Mouse (Mus musculus) layer of hippocampus, postnatal 14 days (tissue): Measurements from ENCODE around the gene Ccdc32. TPM values are rescaled to one million over a fixed set of nuclear protein-coding genes. Genes with fewer than 3 reads are reported as not detected.

Experiments
- DNase-seq, 2 experiments: peaks; one replicate each; pipeline ENCODE4 v3.0.0; 2021 to 2022; ENCODE audit warnings: low spot score in 2 of 2, mixed read lengths in 1 of 2
- long read RNA-seq, 2 experiments: library from polyadenylated mRNA; stranded (forward); transcript quantifications; one replicate each; pipeline ENCODE4 v2.0.0; 2021
- total RNA-seq, 2 experiments: library from RNA; stranded (reverse); gene quantifications; 2 replicates each; pipeline ENCODE4 v1.2.3; 2021

Gene Ccdc32
- 10 to 100 TPM; 62.5 to 63.6 TPM for total RNA-seq
- long read RNA-seq, experiment 1, transcript Ccdc32-201 (4 exons, 1,870 nt), result major isoform, 65 of 121 reads
- long read RNA-seq, experiment 1, partial matches to known transcripts, result 7 of 121 reads
- long read RNA-seq, experiment 1, other reads (novel, unspliced or antisense), result 49 of 121 reads
- long read RNA-seq, experiment 2, transcript Ccdc32-201 (4 exons, 1,870 nt), result major isoform, 61 of 144 reads
- long read RNA-seq, experiment 2, partial matches to known transcripts, result 5 of 144 reads
- long read RNA-seq, experiment 2, other reads (novel, unspliced or antisense), result 76 of 144 reads

GRCm38 (mm10) chr2:119028941-119029551 is at the start of gene Ccdc32:
TSS of gene Ccdc32 (minus strand) at chr2:119029393.
- DNase-seq, result peak; percentile 86 to 97

GRCm38 (mm10) chr2:119072397-119072796 is 43.2 kb upstream of the Ccdc32 start:
- no peak for DNase-seq

GRCm38 (mm10) chr2:119060139-119060538 is 30.9 kb upstream of the Ccdc32 start:
- DNase-seq, result no peak

- no peak for DNase-seq
These were observed 21.0 kb upstream of the Ccdc32 start for GRCm38 (mm10) chr2:119050132-119050650.

- no peak for DNase-seq
These were observed 18.7 kb upstream of the Ccdc32 start for GRCm38 (mm10) chr2:119047849-119048248.

GRCm38 (mm10) chr2:119046649-119047611 is 17.7 kb upstream of the Ccdc32 start, which contains the start of gene Knl1:
TSS of gene Knl1 (plus strand) at chr2:119047119.
- peak; percentile 98 to 100 for DNase-seq

- DNase-seq, result no peak
These were observed 16.0 kb upstream of the Ccdc32 start for GRCm38 (mm10) chr2:119045163-119045562.

- peak in 1 of 2 experiments; percentile 49 for DNase-seq
These were observed 11.7 kb upstream of the Ccdc32 start for GRCm38 (mm10) chr2:119040882-119041281.

GRCm38 (mm10) chr2:119035397-119035745 is 6.2 kb upstream of the Ccdc32 start:
- DNase-seq, result no peak

GRCm38 (mm10) chr2:119034656-119035396 is 5.6 kb upstream of the Ccdc32 start, which contains the start of gene Rpusd2:
TSS of gene Rpusd2 (plus strand) at chr2:119034790.
- peak; percentile 91 to 94 for DNase-seq

- DNase-seq, result no peak
These were observed 3.0 kb upstream of the Ccdc32 start for GRCm38 (mm10) chr2:119032191-119032590.

- DNase-seq, result no peak
These were observed 2.2 kb downstream of the Ccdc32 start for GRCm38 (mm10) chr2:119026951-119027350.

GRCm38 (mm10) chr2:119025239-119025616 is 4.0 kb downstream of the Ccdc32 start:
- DNase-seq, result no peak

- no peak for DNase-seq
These were observed 4.5 kb downstream of the Ccdc32 start for GRCm38 (mm10) chr2:119024536-119025238.

GRCm38 (mm10) chr2:119023154-119023660 is 6.0 kb downstream of the Ccdc32 start:
- no peak for DNase-seq

GRCm38 (mm10) chr2:119019538-119019937 is 9.7 kb downstream of the Ccdc32 start:
- no peak for DNase-seq

GRCm38 (mm10) chr2:119019131-119019530 is 10.1 kb downstream of the Ccdc32 start:
- DNase-seq, result no peak

GRCm38 (mm10) chr2:119018391-119019122 is 10.6 kb downstream of the Ccdc32 start:
- DNase-seq, result peak in 1 of 2 experiments; percentile 8

GRCm38 (mm10) chr2:119017647-119018046 is 11.5 kb downstream of the Ccdc32 start:
- no peak for DNase-seq
